Comparison of ENCODE assay signal across 17 mouse cellular contexts in genomic region chr8:126381299-126381698, GRCm38 (mm10).
"Had no signal": no experiment of that assay in that cellular context is flagged by ENCODE, and none has a peak within 500 bp of the region (broad histone marks: within the 10 kb centered on the region; RNA-seq: fewer than 3 reads in every experiment).

No protein-coding gene starts in this region.

- H3K9me3 ChIP-seq: midbrain, embryonic 10.5 days; midbrain, embryonic 12.5 days; neural tube, embryonic 13.5 days; neural tube, embryonic 15.5 days had no signal

- H3K4me3 ChIP-seq: midbrain, embryonic 10.5 days; midbrain, embryonic 12.5 days; myocyte; neural tube, embryonic 13.5 days; neural tube, embryonic 15.5 days had no signal

- H3K4me1 ChIP-seq: midbrain, embryonic 10.5 days; midbrain, embryonic 12.5 days; neural tube, embryonic 13.5 days; neural tube, embryonic 15.5 days had no signal

- ATAC-seq: midbrain, embryonic 16.5 days had no signal

- H3K9ac ChIP-seq: lung, embryonic 14.5 days; midbrain, embryonic 12.5 days; neural tube, embryonic 13.5 days; neural tube, embryonic 15.5 days had no signal

- H3K27me3 ChIP-seq: neural tube, embryonic 13.5 days; neural tube, embryonic 15.5 days had no signal

- H3K27ac ChIP-seq: midbrain, embryonic 10.5 days; midbrain, embryonic 12.5 days; neural tube, embryonic 13.5 days; neural tube, embryonic 15.5 days had no signal

- DNase-seq: lung, embryonic 14.5 days; lung, postnatal 10 days; midbrain, embryonic 14.5 days; retina, postnatal 1 day; right cerebral cortex, adult 18-20 months; right cerebral cortex, postnatal 25 days; right cerebral cortex, postnatal 4 days; spleen, adult 18-20 months; thymus, adult 18-20 months; thymus, postnatal 14 days; thymus, postnatal 36 days had no signal

- H3K4me2 ChIP-seq: lung, embryonic 14.5 days; midbrain, embryonic 12.5 days; neural tube, embryonic 13.5 days; neural tube, embryonic 15.5 days had no signal

- H3K36me3 ChIP-seq: midbrain, embryonic 10.5 days; midbrain, embryonic 12.5 days; neural tube, embryonic 13.5 days; neural tube, embryonic 15.5 days had no signal
